Mouse (Mus musculus): ENCODE results near the gene Dnase1l3. TPM values are rescaled to one million over a fixed set of nuclear protein-coding genes. Genes with fewer than 3 reads are reported as not detected.

Gene Dnase1l3
- polyA plus RNA-seq, 1 experiment from 2014 or later = 0.14 TPM

- no peak overlapping the region for H3K27ac ChIP-seq (ENCODE audit: low read depth, low read length)
- 36% methylated on average over 6 of the region's 6 CpGs for WGBS
- no peak for ATAC-seq (ENCODE audit: low FRiP score, low TSS enrichment)
These were observed 40.3 kb downstream of the Dnase1l3 start for GRCm38 (mm10) chr14:7954071-7954471.

DNA sequence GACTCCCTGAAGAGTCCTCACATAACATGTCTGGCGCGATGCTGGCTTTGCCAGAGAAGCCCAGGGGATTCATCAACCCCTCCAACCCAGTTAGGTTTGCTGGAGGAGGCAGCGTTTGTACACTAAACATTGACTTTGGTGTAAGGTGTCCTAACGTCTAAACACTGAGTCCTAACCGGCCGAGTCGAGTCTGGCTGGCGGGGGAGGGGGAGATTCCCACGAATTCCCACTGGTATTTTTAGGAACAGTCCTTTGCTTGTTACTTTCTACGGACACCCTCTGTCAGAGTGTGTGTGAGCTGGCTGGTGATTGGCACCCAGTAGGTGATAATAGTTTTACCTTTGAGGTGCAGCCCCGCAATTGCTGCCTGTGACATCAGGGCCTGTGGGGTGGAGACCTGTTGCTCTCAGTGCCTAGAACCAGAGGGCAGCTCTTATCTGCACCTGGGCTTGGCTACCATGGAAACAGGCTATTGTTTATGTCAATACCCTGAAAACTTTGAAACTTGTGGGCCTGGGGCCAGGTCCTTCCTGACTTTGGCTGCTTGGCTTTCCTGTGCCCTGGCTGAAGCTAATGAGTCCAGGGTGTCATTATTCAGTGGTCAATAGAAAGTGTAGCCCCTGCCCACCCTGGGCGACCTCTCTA is 41.6 kb downstream of the Dnase1l3 start:
- H3K27me3 ChIP-seq (ENCODE audit: control insufficient read depth, insufficient read depth, low read length) = no peaks in the 10 kb centered on the region
- peaks cover 21% of the 10 kb centered on the region for H3K36me3 ChIP-seq (ENCODE audit: control insufficient read depth, insufficient read depth, low read length)
- no peaks in the 10 kb centered on the region; the same call in 1 of the 2 replicates for H3K4me1 ChIP-seq (ENCODE audit: control insufficient read depth, insufficient read depth, low read length)
- 23% methylated on average over 12 of the region's 12 CpGs for WGBS
- no peaks in the 10 kb centered on the region for H3K9me3 ChIP-seq (ENCODE audit: control insufficient read depth, low read length)
- H3K27ac ChIP-seq (ENCODE audit: low read depth, low read length) = no peak overlapping the region
- H3K9ac ChIP-seq (ENCODE audit: low read depth, low read length) = no peak overlapping the region
- H3K4me2 ChIP-seq (replicated peaks; ENCODE audit: low read depth, low read length) = no peak overlapping the region
- ATAC-seq (ENCODE audit: low FRiP score, low TSS enrichment) = no peak
- H3K4me3 ChIP-seq (ENCODE audit: low read length) = no peak overlapping the region

More at GRCm38 (mm10) chr14:7954071-7954471, 40.3 kb downstream of the Dnase1l3 start:
- H3K4me1 ChIP-seq (ENCODE audit: control insufficient read depth, insufficient read depth, low read length) = no peaks in the 10 kb centered on the region; the same call in 1 of the 2 replicates
- H3K4me2 ChIP-seq (replicated peaks; ENCODE audit: low read depth, low read length) = no peak overlapping the region
- H3K27me3 ChIP-seq (ENCODE audit: control insufficient read depth, insufficient read depth, low read length) = no peaks in the 10 kb centered on the region
- peaks cover 14% of the 10 kb centered on the region for H3K36me3 ChIP-seq (ENCODE audit: control insufficient read depth, insufficient read depth, low read length)
- no peak overlapping the region for H3K9ac ChIP-seq (ENCODE audit: low read depth, low read length)
- H3K9me3 ChIP-seq (ENCODE audit: control insufficient read depth, low read length) = no peaks in the 10 kb centered on the region
- H3K4me3 ChIP-seq (ENCODE audit: low read length) = no peak overlapping the region

DNA sequence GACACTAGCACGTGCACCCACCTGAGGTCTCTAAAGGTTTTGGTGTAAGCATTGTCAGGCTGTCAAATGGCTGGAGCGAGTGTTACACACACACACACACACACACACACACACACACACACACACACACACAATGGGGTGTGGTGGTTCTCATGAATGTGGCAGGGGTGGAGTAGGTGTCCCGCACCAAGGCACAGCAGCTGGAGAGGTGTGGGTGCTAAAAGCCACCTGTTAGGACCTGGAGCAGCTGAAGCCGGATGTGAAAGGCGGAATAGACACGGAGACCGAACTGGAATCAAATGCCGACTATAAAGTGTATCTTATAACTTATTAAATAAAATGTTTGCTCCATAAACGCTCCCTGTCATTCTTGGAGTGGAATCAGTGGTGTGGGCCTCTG is 43.1 kb downstream of the Dnase1l3 start:
- Histone ChIP-seq H3K4me1 (ENCODE audit: control insufficient read depth, insufficient read depth, low read length) (no peaks in the 10 kb centered on the region; the same call in 1 of the 2 replicates), H3K9ac (ENCODE audit: low read depth, low read length) (no peak overlapping the region), H3K36me3 (ENCODE audit: control insufficient read depth, insufficient read depth, low read length) (peaks cover 21% of the 10 kb centered on the region), H3K4me2 (replicated peaks; ENCODE audit: low read depth, low read length) (no peak overlapping the region), H3K27me3 (ENCODE audit: control insufficient read depth, insufficient read depth, low read length) (no peaks in the 10 kb centered on the region), H3K9me3 (ENCODE audit: control insufficient read depth, low read length) (no peaks in the 10 kb centered on the region), H3K4me3 (ENCODE audit: low read length) (no peak overlapping the region), H3K27ac (ENCODE audit: low read depth, low read length) (no peak overlapping the region)
- WGBS = 93% methylated on average over 9 of the region's 9 CpGs
- ATAC-seq (ENCODE audit: low FRiP score, low TSS enrichment) = no peak

DNA sequence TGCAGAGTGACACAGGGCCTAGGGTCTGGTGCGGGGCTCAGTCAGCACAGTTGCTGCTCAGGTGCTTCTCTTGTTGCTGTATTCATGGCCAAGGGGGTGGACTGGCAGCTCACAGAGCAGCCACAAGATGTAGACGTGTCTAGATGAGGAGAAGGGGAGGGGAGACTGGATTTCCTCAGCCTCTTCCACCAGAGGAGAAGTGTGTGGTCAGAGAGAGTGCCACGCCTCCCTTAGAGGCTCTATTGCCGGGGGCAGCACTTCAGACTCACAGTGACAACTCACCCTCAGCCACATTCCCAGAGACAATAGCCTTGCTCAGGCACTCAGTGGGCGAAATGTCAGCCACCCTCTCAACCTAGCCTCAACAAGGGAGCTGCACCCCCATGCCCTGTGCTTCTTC is 49.1 kb downstream of the Dnase1l3 start:
- Histone ChIP-seq H3K4me2 (replicated peaks; ENCODE audit: low read depth, low read length) (no peak overlapping the region), H3K27me3 (ENCODE audit: control insufficient read depth, insufficient read depth, low read length) (no peaks in the 10 kb centered on the region), H3K36me3 (ENCODE audit: control insufficient read depth, insufficient read depth, low read length) (peaks cover 37% of the 10 kb centered on the region), H3K4me1 (ENCODE audit: control insufficient read depth, insufficient read depth, low read length) (peaks cover 3% of the 10 kb centered on the region; the same call in 1 of the 2 replicates), H3K9ac (ENCODE audit: low read depth, low read length) (no peak overlapping the region), H3K9me3 (ENCODE audit: control insufficient read depth, low read length) (no peaks in the 10 kb centered on the region), H3K27ac (ENCODE audit: low read depth, low read length) (no peak overlapping the region), H3K4me3 (ENCODE audit: low read length) (no peak overlapping the region)
- 77% methylated on average over 5 of the region's 5 CpGs for WGBS
- no peak for ATAC-seq (ENCODE audit: low FRiP score, low TSS enrichment)

DNA sequence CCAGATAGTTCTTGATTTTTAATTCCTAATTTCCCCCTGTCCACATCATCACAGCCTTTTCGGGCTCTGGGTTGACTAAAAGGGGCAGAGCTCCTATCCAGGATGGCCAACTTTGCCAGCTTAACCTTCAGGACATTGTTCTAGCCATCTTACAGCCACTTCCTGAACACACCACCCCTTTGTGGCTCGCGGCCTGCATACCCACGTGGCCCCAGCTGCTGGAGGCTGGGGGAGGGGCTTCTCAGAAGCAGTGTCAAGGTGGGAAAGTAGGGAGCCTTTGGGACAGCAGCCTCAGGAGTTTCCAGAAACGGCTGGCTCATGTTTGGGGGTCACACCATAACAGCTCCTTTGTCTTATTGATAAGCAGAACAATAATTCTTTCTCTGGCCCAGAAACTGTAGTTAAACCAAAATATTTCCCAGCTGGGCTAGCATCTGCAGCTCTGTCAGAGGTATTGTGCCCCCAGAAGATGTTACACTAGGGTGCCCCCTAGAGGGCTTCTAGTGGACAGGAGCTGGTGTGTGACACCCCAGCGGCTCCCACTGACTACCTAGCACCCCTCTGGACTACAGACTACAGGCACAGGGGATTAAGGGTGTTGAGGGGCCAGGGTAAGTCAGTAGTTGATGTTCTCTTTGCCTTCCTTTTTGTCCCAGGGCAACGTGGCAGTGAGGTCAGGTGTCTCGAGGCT is 49.9 kb downstream of the Dnase1l3 start:
- no peak overlapping the region for H3K9ac ChIP-seq (ENCODE audit: low read depth, low read length)
- H3K9me3 ChIP-seq (ENCODE audit: control insufficient read depth, low read length) = no peaks in the 10 kb centered on the region
- WGBS = 54% methylated on average over 8 of the region's 8 CpGs
- H3K27me3 ChIP-seq (ENCODE audit: control insufficient read depth, insufficient read depth, low read length) = no peaks in the 10 kb centered on the region
- H3K4me1 ChIP-seq (ENCODE audit: control insufficient read depth, insufficient read depth, low read length) = peaks cover 3% of the 10 kb centered on the region; the same call in 1 of the 2 replicates
- H3K4me3 ChIP-seq (ENCODE audit: low read length) = no peak overlapping the region
- H3K36me3 ChIP-seq (ENCODE audit: control insufficient read depth, insufficient read depth, low read length) = peaks cover 33% of the 10 kb centered on the region
- no peak overlapping the region for H3K4me2 ChIP-seq (replicated peaks; ENCODE audit: low read depth, low read length)
- no peak overlapping the region for H3K27ac ChIP-seq (ENCODE audit: low read depth, low read length)
- ATAC-seq (ENCODE audit: low FRiP score, low TSS enrichment) = no peak

DNA sequence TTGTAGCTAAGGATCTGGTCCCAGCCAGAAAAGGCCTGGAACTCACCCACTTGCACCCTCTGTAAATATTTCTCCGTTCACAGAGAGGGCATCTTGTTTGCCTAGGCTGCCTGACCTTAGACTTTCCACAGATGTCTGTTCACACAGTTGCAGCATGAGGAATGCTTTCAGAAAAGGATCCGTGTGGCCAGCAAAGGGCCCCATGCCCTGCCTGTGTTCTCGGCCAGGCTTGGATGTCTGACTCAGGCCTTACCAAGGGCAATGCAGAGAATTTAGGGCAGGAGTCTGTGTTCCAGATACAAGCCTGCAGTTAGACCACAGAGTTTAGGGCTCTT is 50.6 kb downstream of the Dnase1l3 start:
- no peaks in the 10 kb centered on the region for H3K27me3 ChIP-seq (ENCODE audit: control insufficient read depth, insufficient read depth, low read length)
- no peak overlapping the region for H3K9ac ChIP-seq (ENCODE audit: low read depth, low read length)
- WGBS = 81% methylated on average over 3 of the region's 3 CpGs
- peaks cover 3% of the 10 kb centered on the region; the same call in 1 of the 2 replicates for H3K4me1 ChIP-seq (ENCODE audit: control insufficient read depth, insufficient read depth, low read length)
- ATAC-seq (ENCODE audit: low FRiP score, low TSS enrichment) = no peak
- H3K4me2 ChIP-seq (replicated peaks; ENCODE audit: low read depth, low read length) = no peak overlapping the region
- no peak overlapping the region for H3K27ac ChIP-seq (ENCODE audit: low read depth, low read length)
- H3K4me3 ChIP-seq (ENCODE audit: low read length) = no peak overlapping the region
- H3K9me3 ChIP-seq (ENCODE audit: control insufficient read depth, low read length) = no peaks in the 10 kb centered on the region
- H3K36me3 ChIP-seq (ENCODE audit: control insufficient read depth, insufficient read depth, low read length) = peaks cover 33% of the 10 kb centered on the region

DNA sequence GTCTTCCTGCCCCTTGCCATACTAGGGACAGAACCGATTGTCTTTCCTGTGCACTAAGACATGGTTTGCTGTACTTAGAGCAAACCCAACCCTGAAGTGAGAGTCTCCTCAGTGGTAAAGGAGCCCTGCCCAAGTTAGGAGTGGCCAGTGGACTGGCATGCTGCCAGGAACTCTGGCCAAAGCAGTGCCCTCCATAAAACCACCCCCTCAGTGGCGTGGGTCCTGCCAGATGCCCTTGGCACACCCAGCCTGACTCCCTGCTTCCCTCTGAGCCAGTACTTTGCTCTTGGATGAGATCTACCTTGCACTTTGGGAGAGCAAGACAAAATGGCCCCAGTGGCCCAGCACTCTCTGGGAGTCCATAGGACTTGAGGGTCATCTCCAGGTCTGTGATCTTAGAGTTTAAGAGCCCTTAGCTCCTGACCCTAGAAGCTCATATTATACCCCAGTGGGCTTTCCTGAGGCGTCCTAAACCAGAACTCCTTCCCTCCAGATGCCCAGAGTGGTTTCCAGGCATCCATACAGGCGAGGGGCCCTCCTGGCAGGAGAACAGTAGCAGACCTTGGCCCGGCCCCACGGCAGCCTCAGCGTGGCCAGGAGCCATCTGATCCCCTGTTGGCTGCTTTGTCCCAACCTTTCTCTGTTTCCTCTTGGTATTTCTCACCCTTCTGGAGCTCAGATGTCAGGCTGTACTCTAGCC is 51.1 kb downstream of the Dnase1l3 start:
- no peaks in the 10 kb centered on the region for H3K27me3 ChIP-seq (ENCODE audit: control insufficient read depth, insufficient read depth, low read length)
- no peak overlapping the region for H3K4me3 ChIP-seq (ENCODE audit: low read length)
- peaks cover 3% of the 10 kb centered on the region; the same call in 1 of the 2 replicates for H3K4me1 ChIP-seq (ENCODE audit: control insufficient read depth, insufficient read depth, low read length)
- 0 out of 2 replicates have a peak, but pooled peaks have one; percentile 21 for ATAC-seq (ENCODE audit: low FRiP score, low TSS enrichment)
- H3K4me2 ChIP-seq (replicated peaks; ENCODE audit: low read depth, low read length) = no peak overlapping the region
- H3K9ac ChIP-seq (ENCODE audit: low read depth, low read length) = no peak overlapping the region
- 69% methylated on average over 7 of the region's 7 CpGs for WGBS
- H3K9me3 ChIP-seq (ENCODE audit: control insufficient read depth, low read length) = no peaks in the 10 kb centered on the region
- no peak overlapping the region for H3K27ac ChIP-seq (ENCODE audit: low read depth, low read length)
- H3K36me3 ChIP-seq (ENCODE audit: control insufficient read depth, insufficient read depth, low read length) = peaks cover 30% of the 10 kb centered on the region

DNA sequence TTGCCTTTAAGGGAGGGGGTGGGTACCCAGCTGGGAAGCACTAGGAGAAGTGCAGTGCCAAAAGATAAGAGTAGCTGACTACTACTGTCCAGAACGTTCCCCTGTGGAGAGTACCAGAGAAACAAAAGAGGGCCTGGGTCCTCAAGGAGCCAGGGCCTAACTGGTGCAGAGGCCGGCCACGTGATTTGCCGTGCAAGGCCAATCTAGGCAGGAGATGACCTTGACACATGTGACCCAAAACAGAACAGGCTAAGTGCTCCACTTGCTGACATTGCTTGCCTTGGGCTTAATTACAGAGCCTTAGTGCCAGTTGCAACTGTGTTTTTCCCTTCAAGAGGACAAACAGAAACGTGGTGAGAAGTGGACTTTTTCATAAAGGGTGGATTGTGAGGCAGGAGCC is 53.0 kb downstream of the Dnase1l3 start:
- H3K4me2 ChIP-seq (replicated peaks; ENCODE audit: low read depth, low read length) = no peak overlapping the region
- H3K4me1 ChIP-seq (ENCODE audit: control insufficient read depth, insufficient read depth, low read length) = peaks cover 3% of the 10 kb centered on the region; the same call in 1 of the 2 replicates
- no peak overlapping the region for H3K27ac ChIP-seq (ENCODE audit: low read depth, low read length)
- H3K36me3 ChIP-seq (ENCODE audit: control insufficient read depth, insufficient read depth, low read length) = peaks cover 27% of the 10 kb centered on the region
- no peak for ATAC-seq (ENCODE audit: low FRiP score, low TSS enrichment)
- WGBS = 88% methylated on average over 5 of the region's 5 CpGs
- H3K27me3 ChIP-seq (ENCODE audit: control insufficient read depth, insufficient read depth, low read length) = no peaks in the 10 kb centered on the region
- H3K9ac ChIP-seq (ENCODE audit: low read depth, low read length) = no peak overlapping the region
- no peak overlapping the region for H3K4me3 ChIP-seq (ENCODE audit: low read length)
- no peaks in the 10 kb centered on the region for H3K9me3 ChIP-seq (ENCODE audit: control insufficient read depth, low read length)

All from kidney, embryonic 14.5 days (tissue).